Mouse (Mus musculus) right cerebral cortex, adult 2 months (tissue): ENCODE data around the gene Olfr517.

Source experiments
- DNase-seq, 2 experiments: peaks; one replicate each; pipeline ENCODE4 v3.0.0; 2021 to 2022; ENCODE audit warnings: low spot score in 2 of 2

The Olfr517 gene

DNA sequence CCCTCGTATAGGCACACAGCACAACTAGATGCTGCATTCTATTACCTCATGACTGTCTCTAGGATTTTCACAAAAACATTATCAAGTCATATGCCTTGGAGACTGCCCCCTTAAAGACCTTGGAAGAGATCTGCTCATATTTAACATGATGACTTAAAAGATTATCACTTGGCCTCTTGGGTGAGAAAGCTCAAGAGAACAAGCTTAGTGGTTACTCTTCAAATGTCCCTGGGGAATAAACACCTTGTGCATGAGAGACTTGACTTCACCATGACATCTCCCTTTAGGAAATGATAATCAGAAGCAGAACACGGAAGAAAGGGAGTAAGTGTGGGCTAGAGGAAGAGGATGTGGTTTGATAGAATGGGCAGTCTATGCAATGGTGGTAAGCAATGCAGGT lies at the start of gene Olfr517:
Olfr517 (minus strand) TSS at position 101 of the 400 bp plus-strand sequence.
- no peak for DNase-seq

DNA sequence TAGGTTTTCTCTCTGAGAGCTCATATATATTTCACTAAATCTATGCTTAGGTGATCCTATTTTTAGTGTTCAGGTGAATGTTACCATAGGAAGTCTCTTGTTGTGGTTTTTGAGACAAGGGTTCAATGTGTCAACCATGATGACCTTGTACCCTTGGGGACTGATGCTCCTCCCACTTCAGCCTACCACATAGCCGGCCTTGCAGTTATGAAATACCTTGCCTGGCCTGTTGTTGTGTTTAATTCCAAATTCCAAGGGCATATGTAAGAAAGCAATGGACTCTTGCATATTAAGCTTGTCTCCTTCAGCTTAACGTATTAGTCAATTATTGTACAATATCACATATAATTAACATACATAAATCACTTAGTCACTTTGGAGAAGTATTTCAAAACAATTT lies 31.8 kb upstream of the Olfr517 start:
- DNase-seq = no peak

DNA sequence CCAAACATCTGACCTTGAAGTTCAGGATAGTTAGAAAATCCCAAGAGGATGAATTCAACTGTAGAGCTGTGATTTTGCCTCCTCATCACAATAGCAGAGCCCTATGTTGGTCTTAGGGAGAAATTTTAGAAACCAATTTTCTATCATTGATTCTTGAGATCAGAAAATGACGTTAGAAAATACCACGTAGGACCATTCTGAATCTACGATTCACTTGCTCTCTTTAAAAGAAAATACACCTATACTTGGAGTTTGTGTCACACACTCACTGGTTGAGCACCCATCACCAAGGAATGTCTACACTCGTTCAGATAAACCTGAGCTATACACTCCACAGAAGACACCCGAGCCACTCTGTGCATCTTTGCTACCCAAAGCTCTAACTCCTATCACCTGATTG lies 22.1 kb upstream of the Olfr517 start, which contains the start of gene Olfr519:
Olfr519 (minus strand) TSS at position 101 of the 400 bp plus-strand sequence.
- DNase-seq = no peak

DNA sequence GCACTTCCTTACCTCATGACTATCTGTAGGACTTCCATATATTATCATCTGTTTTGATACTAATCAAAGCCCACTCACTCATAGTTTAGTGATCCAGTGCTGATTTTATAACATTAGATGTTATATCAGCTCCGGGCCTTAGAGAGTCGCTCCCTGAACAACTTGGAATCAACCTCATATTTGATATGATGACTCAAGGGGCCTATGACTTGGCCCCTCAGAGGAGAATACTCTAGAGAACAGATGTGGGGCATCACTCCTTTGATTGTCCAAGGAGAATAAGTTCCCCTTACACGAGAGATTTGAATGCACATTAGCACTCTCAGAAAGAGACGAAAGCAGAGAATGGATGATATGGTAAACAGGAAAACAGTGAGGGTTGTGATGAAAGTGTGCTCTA lies 12.7 kb upstream of the Olfr517 start, which contains the start of gene Olfr518:
Olfr518 (minus strand) TSS at position 101 of the 400 bp plus-strand sequence.
- no peak for DNase-seq

DNA sequence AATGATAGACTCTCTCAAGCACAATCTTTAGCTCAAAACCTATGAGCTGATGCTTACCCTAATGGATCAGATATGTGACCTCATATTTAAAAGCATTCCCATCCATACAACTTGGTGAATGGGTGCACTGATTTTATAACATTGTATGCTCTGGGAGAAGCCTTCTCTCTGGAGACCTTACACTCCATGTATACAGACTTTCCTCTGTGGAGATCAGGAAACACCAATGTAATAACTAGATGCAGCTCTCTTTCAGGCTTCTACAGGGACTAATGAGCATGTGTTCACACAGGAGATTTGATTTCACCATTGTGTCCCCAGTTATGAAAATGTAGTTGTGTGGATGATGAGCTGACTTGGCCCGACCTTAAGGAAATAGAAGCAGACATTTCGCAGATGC lies 21.8 kb downstream of the Olfr517 start, which contains the start of gene Olfr516:
Olfr516 (minus strand) TSS at position 101 of the 400 bp plus-strand sequence.
- no peak for DNase-seq

DNA sequence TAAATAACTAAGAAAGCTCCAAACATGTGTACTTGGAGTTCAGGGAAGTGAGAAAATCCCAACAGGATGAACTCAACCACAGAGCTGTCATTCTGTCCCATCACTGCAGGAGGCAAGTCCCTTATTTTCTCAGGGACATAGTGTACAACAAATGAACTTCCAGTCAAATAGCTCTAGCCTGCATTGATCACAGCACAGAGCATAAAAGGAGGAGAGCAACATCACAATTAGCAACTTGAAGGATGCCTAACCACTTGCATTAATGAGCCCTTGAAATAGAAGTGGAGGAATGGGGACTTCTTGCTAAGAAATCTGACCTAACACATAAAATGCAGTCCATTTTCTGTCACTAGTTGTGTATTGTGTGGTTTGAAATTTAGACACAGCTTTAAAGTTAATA lies 46.3 kb downstream of the Olfr517 start, which contains the start of gene Olfr514:
Olfr514 (minus strand) TSS at position 101 of the 400 bp plus-strand sequence.
- no peak for DNase-seq
